Mouse (Mus musculus) kidney, embryonic 14.5 days (tissue): ENCODE data around the gene Cyp4f13. TPM values are rescaled to one million over a fixed set of nuclear protein-coding genes. Genes with fewer than 3 reads are reported as not detected.

ENCODE experiments used
- ATAC-seq: fragments of 200-750 bp; cut with Nextera tagmentation; 2 replicates; pipeline ENCODE4 v1.8.0; 2017; ENCODE audit warnings: moderate number of reproducible peaks, mild to moderate bottlenecking, moderate TSS enrichment, moderate library complexity; ENCODE audit not compliant: low FRiP score, low TSS enrichment
- H3K27ac ChIP-seq: fragments of 300-500 bp; sonication (generic); 2 replicates; pipeline ENCODE4 v1.5.1; 2014; ENCODE audit warnings: low read depth, mild to moderate bottlenecking, low read length, moderate library complexity, mixed read lengths
- H3K27me3 ChIP-seq: fragments of 300-500 bp; sonication (generic); 2 replicates; pipeline ENCODE4 v1.6.1; 2014; ENCODE audit warnings: mild to moderate bottlenecking, low read length; ENCODE audit not compliant: control insufficient read depth, insufficient read depth
- H3K36me3 ChIP-seq: fragments of 300-500 bp; sonication (generic); 2 replicates; pipeline ENCODE4 v1.6.1; 2014; ENCODE audit warnings: low read length, mixed read lengths; ENCODE audit not compliant: control insufficient read depth, insufficient read depth
- H3K4me1 ChIP-seq: fragments of 300-500 bp; sonication (generic); 2 replicates; pipeline ENCODE4 v1.6.1; 2014; ENCODE audit warnings: low read length, mixed read lengths; ENCODE audit not compliant: control insufficient read depth, insufficient read depth
- H3K4me2 ChIP-seq: fragments of 300-500 bp; sonication (generic); replicated peaks from 2 replicates; pipeline ENCODE4 v1.6.1; 2014; ENCODE audit warnings: low read depth, mild to moderate bottlenecking, low read length
- H3K4me3 ChIP-seq: fragments of 300-500 bp; sonication (generic); 2 replicates; pipeline ENCODE4 v1.5.1; 2014; ENCODE audit warnings: mild to moderate bottlenecking, low read length
- H3K9ac ChIP-seq: fragments of 300-500 bp; sonication (generic); 2 replicates; pipeline ENCODE4 v1.6.1; 2014; ENCODE audit warnings: low read depth, mild to moderate bottlenecking, low read length, moderate library complexity
- H3K9me3 ChIP-seq: fragments of 300-500 bp; sonication (generic); 2 replicates; pipeline ENCODE4 v1.6.1; 2016; ENCODE audit warnings: low read length; ENCODE audit not compliant: control insufficient read depth
- WGBS: fragments of 180-500 bp; shearing (Covaris S2); extraction: QIAGEN DNeasy Blood & Tissue Kit; methylation state at CpG from one replicate; pipeline ENCODE4 v1.1.7; 2014; 5-methylcytosine and 5-hydroxymethylcytosine counted together
- polyA plus RNA-seq: library from polyadenylated mRNA; unstranded; fragments of >200 nt; fragmentation: Nextera tagmentation; extraction: Ambion mirVana; gene quantifications from 2 replicates; pipeline ENCODE4 v1.2.1, GENCODE M21; 2014

Cyp4f13 gene
- polyA plus RNA-seq = 8.4 and 10.3 TPM in 2 replicates

GRCm38 (mm10) chr17:32947215-32947914 lies at the start of gene Cyp4f13:
Gene Cyp4f13 (minus strand): TSS chr17:32947402.
- H3K36me3 ChIP-seq = no peaks in the 10 kb centered on the region
- peak within 1 kb of the TSS; percentile 64 for H3K9ac ChIP-seq
- H3K27ac ChIP-seq = peak within 1 kb of the TSS; percentile 62; the same call in 1 of the 2 replicates
- peak; percentile 97 for ATAC-seq
- H3K4me2 ChIP-seq = peak within 1 kb of the TSS; percentile 78
- H3K4me3 ChIP-seq = peak within 1 kb of the TSS; percentile 59
- H3K9me3 ChIP-seq = no peaks in the 10 kb centered on the region
- no peaks in the 10 kb centered on the region for H3K27me3 ChIP-seq
- peaks cover 9% of the 10 kb centered on the region; the same call in 1 of the 2 replicates for H3K4me1 ChIP-seq
- WGBS = 23% methylated on average over 12 of the region's 12 CpGs

- peak within 1 kb of the TSS; percentile 66; the same call in 1 of the 2 replicates for H3K27ac ChIP-seq
- 2% methylated on average over 21 of the region's 21 CpGs for WGBS
- no peaks in the 10 kb centered on the region for H3K27me3 ChIP-seq
- H3K36me3 ChIP-seq = peaks cover 11% of the 10 kb centered on the region; the same call in 1 of the 2 replicates
- peak; percentile 97 for ATAC-seq
- H3K4me3 ChIP-seq = peak within 1 kb of the TSS; percentile 65
- H3K4me2 ChIP-seq = peak within 1 kb of the TSS; percentile 77
- 0 out of 2 replicates have a peak, but pooled peaks cover 3% of the 10 kb centered on the region for H3K4me1 ChIP-seq
- H3K9ac ChIP-seq = peak within 1 kb of the TSS; percentile 75
- no peaks in the 10 kb centered on the region for H3K9me3 ChIP-seq
Observed at GRCm38 (mm10) chr17:32992699-32993474, 45.7 kb upstream of the Cyp4f13 start, which contains the start of gene Zfp952. Gene Zfp952 (plus strand): TSS chr17:32993129.

GRCm38 (mm10) chr17:32991965-32992698 lies 44.9 kb upstream of the Cyp4f13 start:
- H3K4me3 ChIP-seq = peak overlapping the region; percentile 65; the same call in 1 of the 2 replicates
- H3K4me2 ChIP-seq = peak overlapping the region; percentile 77
- ATAC-seq = no peak
- H3K27me3 ChIP-seq = no peaks in the 10 kb centered on the region
- H3K4me1 ChIP-seq = 0 out of 2 replicates have a peak, but pooled peaks cover 3% of the 10 kb centered on the region
- no peak overlapping the region for H3K9ac ChIP-seq
- H3K9me3 ChIP-seq = no peaks in the 10 kb centered on the region
- H3K36me3 ChIP-seq = peaks cover 11% of the 10 kb centered on the region; the same call in 1 of the 2 replicates
- WGBS = 74% methylated on average over 12 of the region's 12 CpGs
- H3K27ac ChIP-seq = no peak overlapping the region

DNA sequence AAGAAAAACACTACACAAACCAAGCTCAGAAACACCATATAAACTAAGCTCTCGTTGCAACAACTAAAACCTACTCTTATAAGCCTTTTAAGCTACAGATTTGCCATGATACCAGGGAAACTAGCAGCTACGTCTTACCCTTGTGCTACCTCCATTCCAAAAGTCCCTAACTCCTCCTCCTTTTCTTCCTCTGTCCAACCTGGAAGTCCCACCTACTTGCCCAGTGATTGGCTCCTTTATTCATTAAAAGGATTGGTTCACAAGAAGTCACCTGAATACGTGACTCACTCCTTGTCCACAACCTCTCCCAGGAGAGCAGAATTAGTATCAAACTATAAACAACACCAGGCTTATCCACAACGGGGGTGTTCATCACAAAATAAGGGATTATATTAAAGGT lies 39.1 kb upstream of the Cyp4f13 start:
- WGBS = 77% methylated on average over 4 of the region's 4 CpGs
- no peak for ATAC-seq
- H3K4me1 ChIP-seq = no peaks in the 10 kb centered on the region
- no peaks in the 10 kb centered on the region for H3K9me3 ChIP-seq
- H3K4me3 ChIP-seq = no peak overlapping the region
- H3K27ac ChIP-seq = no peak overlapping the region
- no peaks in the 10 kb centered on the region for H3K27me3 ChIP-seq
- H3K36me3 ChIP-seq = no peaks in the 10 kb centered on the region
- H3K4me2 ChIP-seq = no peak overlapping the region
- no peak overlapping the region for H3K9ac ChIP-seq

DNA sequence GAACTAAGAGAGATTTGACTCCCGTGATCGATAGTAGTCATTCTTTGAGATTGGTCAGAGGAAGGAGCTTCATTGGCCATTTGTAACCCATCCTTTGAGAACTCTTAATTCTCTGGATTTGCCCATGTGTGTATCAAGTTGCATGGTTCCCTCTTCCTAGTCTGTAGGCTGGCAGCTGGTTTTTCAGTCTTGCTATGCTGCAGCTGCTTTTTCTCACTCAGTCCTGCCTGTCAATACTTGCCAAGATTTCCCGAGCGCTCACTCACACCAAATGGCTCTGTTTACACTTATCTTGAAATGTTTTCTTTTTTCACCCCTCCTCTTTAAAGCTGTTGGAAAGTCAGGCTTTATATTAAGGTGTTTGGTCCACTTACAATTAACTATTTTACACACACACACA lies 34.2 kb upstream of the Cyp4f13 start:
- H3K9me3 ChIP-seq = no peaks in the 10 kb centered on the region
- H3K4me1 ChIP-seq = no peaks in the 10 kb centered on the region
- H3K27ac ChIP-seq = no peak overlapping the region
- H3K4me2 ChIP-seq = no peak overlapping the region
- 78% methylated on average over 4 of the region's 4 CpGs for WGBS
- H3K4me3 ChIP-seq = no peak overlapping the region
- H3K36me3 ChIP-seq = peaks cover 32% of the 10 kb centered on the region
- no peak overlapping the region for H3K9ac ChIP-seq
- ATAC-seq = no peak
- H3K27me3 ChIP-seq = no peaks in the 10 kb centered on the region

DNA sequence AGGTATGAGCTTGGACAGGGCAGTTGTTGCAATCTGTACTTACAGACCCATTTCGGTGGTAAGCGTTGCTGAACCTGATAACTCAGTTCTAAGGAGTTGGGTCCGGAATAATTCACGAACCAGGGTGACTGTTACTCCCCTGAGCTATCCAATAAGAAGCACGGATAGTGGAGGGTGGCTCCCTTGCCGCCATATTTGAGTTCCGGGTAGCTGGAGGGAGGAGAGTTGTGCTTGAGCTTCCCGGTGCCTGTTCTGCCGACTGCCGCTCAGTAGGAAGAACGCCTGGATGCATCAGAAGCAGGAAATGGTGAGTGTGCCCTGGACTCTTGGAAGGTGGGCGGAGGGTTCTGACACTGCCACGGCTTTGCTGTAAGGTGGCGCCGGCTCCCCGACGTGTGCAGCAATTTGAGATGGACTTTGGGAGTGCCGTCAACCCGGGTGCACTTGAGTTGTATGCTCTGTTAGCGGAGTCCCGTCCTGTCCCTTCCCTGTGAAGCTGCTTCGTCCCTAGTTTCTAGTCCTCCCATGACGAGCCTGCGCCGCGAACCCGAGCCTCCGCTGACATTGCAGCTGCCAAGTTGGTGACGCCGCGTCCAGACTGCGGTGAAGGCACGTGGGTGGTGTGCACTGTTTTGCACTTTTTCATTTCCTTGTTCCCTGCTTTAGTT lies 18.6 kb upstream of the Cyp4f13 start, which contains the start of gene Zfp472:
Gene Zfp472 (plus strand): TSS at position 192 of the 668 bp plus-strand sequence.
- Histone ChIP-seq H3K9me3 (no peaks in the 10 kb centered on the region), H3K27me3 (no peaks in the 10 kb centered on the region), H3K4me2 (peak within 1 kb of the TSS; percentile 45), H3K4me3 (peak within 1 kb of the TSS; percentile 66), H3K9ac (peak within 1 kb of the TSS; percentile 67), H3K27ac (peak within 1 kb of the TSS; percentile 72), H3K36me3 (no peaks in the 10 kb centered on the region), H3K4me1 (peaks cover 10% of the 10 kb centered on the region)
- 0% methylated on average over 33 of the region's 33 CpGs for WGBS
- ATAC-seq = peak; percentile 99

- no peaks in the 10 kb centered on the region for H3K27me3 ChIP-seq
- peaks cover 10% of the 10 kb centered on the region for H3K4me1 ChIP-seq
- H3K27ac ChIP-seq = no peak overlapping the region
- H3K4me3 ChIP-seq = peak overlapping the region; percentile 66
- peak overlapping the region; percentile 67 for H3K9ac ChIP-seq
- H3K4me2 ChIP-seq = peak overlapping the region; percentile 45
- ATAC-seq = peak; percentile 65
- H3K9me3 ChIP-seq = no peaks in the 10 kb centered on the region
- WGBS = under 1% methylated on average over 14 of the region's 14 CpGs
- H3K36me3 ChIP-seq = no peaks in the 10 kb centered on the region
Observed at GRCm38 (mm10) chr17:32965253-32965622, 18.0 kb upstream of the Cyp4f13 start.

GRCm38 (mm10) chr17:32951441-32951840 lies 4.2 kb upstream of the Cyp4f13 start:
- no peak overlapping the region for H3K27ac ChIP-seq
- no peaks in the 10 kb centered on the region for H3K27me3 ChIP-seq
- no peak overlapping the region for H3K9ac ChIP-seq
- no peaks in the 10 kb centered on the region for H3K36me3 ChIP-seq
- WGBS = 39% methylated on average over 16 of the region's 16 CpGs
- ATAC-seq = no peak
- peaks cover 6% of the 10 kb centered on the region; the same call in 1 of the 2 replicates for H3K4me1 ChIP-seq
- H3K9me3 ChIP-seq = no peaks in the 10 kb centered on the region
- H3K4me2 ChIP-seq = no peak overlapping the region
- H3K4me3 ChIP-seq = no peak overlapping the region
